Mouse (Mus musculus): Measurements from ENCODE around the gene Bnip2.

- TF ChIP-seq CTCF (IDR thresholded peaks at IDR 0.05; ENCODE audit: low read depth, low read length) (no peak), EP300 (IDR thresholded peaks at IDR 0.05; ENCODE audit: insufficient read depth, low read depth, low read length) (no peak)
Measured at GRCm38 (mm10) chr9:69941556-69941955, 47.7 kb upstream of the Bnip2 start.
